Mouse (Mus musculus) C2C12 (cell line): Measurements from ENCODE around the gene Gm6657. TPM values are rescaled to one million over a fixed set of nuclear protein-coding genes. Genes with fewer than 3 reads are reported as not detected.

Experiments used
- H3K27me3 ChIP-seq: one replicate; pipeline ENCODE4 v1.6.1; 2011; ENCODE audit not compliant: control insufficient read depth, insufficient read depth, insufficient read length
- H3K36me3 ChIP-seq: one replicate; pipeline ENCODE4 v1.6.1; 2011; ENCODE audit not compliant: control insufficient read depth, insufficient read depth
- H3K4me3 ChIP-seq: one replicate; pipeline ENCODE4 v1.5.1; 2011; ENCODE audit warnings: mild to moderate bottlenecking, control low read depth; ENCODE audit not compliant: poor library complexity, insufficient read depth, severe bottlenecking
- H3K79me2 ChIP-seq: one replicate; pipeline ENCODE4 v1.6.1; 2011; ENCODE audit not compliant: control insufficient read depth, insufficient read depth
- H3K79me3 ChIP-seq: one replicate; pipeline ENCODE4 v1.6.1; 2011; ENCODE audit warnings: low read depth, control low read depth
- H3ac ChIP-seq: one replicate; pipeline ENCODE3; 2011; ENCODE audit warnings: low read depth; ENCODE audit not compliant: control insufficient read depth, insufficient read length
- CEBPB ChIP-seq: IDR thresholded peaks from one replicate; pipeline ENCODE4 v1.6.1; 2011; ENCODE audit warnings: low read depth, mild to moderate bottlenecking, control low read depth, moderate library complexity
- CTCF ChIP-seq: IDR thresholded peaks from one replicate; pipeline ENCODE4 v1.5.1; 2011; ENCODE audit not compliant: control insufficient read depth, insufficient read depth, insufficient read length
- FOSL1 ChIP-seq: IDR thresholded peaks from one replicate; pipeline ENCODE4 v1.8.0; 2011; ENCODE audit warnings: mild to moderate bottlenecking, low read length; ENCODE audit not compliant: poor library complexity, insufficient read depth, severe bottlenecking
- MAX ChIP-seq: IDR thresholded peaks from one replicate; pipeline ENCODE4 v1.6.1; 2011; ENCODE audit warnings: mild to moderate bottlenecking, control low read depth
- MYOD1 ChIP-seq: IDR thresholded peaks from one replicate; pipeline ENCODE4 v1.6.1; 2011; ENCODE audit warnings: low read depth; ENCODE audit not compliant: control insufficient read depth, insufficient read length
- MYOG ChIP-seq: IDR thresholded peaks from one replicate; pipeline ENCODE4 v1.6.1; 2011; ENCODE audit not compliant: control insufficient read depth, insufficient read length; ENCODE audit errors: extremely low read depth
- USF1 ChIP-seq: IDR thresholded peaks from one replicate; pipeline ENCODE4 v1.6.1; 2011; ENCODE audit warnings: low read depth, mild to moderate bottlenecking, control low read depth, moderate library complexity
- polyA plus RNA-seq: library from polyadenylated mRNA; unstranded; fragments of >200 nt; fragmentation: generic; extraction: Trizol; gene quantifications from one replicate; pipeline ENCODE4 v1.2.1, GENCODE M21; 2012; ENCODE audit warnings: missing spikeins

Gene Gm6657
- polyA plus RNA-seq, 1 experiment, result not detected

GRCm38 (mm10) chr12:78195368-78195767 is 1.3 kb downstream of the Gm6657 start:
- H3K4me3 ChIP-seq, result no peak overlapping the region
- H3ac ChIP-seq, result no peak overlapping the region
- TF ChIP-seq FOSL1, result no peak
- TF ChIP-seq CEBPB, result no peak
- TF ChIP-seq MYOD1, result no peak
- no peak for TF ChIP-seq USF1
- no peaks in the 10 kb centered on the region for H3K79me2 ChIP-seq
- H3K79me3 ChIP-seq, result no peaks in the 10 kb centered on the region
- no peaks in the 10 kb centered on the region for H3K27me3 ChIP-seq
- H3K36me3 ChIP-seq, result no peaks in the 10 kb centered on the region

DNA sequence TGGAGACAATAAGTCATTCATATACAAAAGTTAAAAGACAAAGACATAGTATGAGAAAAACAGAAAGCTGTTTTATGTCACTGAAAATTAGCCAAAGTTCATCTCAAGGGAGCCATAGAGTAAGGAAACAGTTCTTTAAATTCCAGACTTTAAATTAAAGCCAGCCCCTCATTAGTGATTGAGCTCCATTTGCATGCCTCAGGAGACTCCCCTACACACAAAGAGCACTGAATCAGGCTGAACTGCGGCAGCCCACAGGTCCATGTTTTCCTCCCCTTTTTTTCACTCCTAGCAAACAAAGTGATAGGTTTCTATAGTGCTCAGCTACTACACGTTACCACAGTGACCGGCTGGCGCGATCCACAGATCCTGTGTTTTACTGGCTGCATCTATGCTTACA is 9.6 kb downstream of the Gm6657 start:
- no peaks in the 10 kb centered on the region for H3K79me3 ChIP-seq
- no peaks in the 10 kb centered on the region for H3K36me3 ChIP-seq
- TF ChIP-seq CTCF, result no peak
- TF ChIP-seq MYOD1, result no peak
- TF ChIP-seq FOSL1, result no peak
- TF ChIP-seq CEBPB, result no peak
- no peak for TF ChIP-seq USF1
- TF ChIP-seq MAX, result no peak
- no peak for TF ChIP-seq MYOG
- H3K27me3 ChIP-seq, result no peaks in the 10 kb centered on the region
- H3ac ChIP-seq, result no peak overlapping the region
- no peaks in the 10 kb centered on the region for H3K79me2 ChIP-seq
- H3K4me3 ChIP-seq, result no peak overlapping the region

DNA sequence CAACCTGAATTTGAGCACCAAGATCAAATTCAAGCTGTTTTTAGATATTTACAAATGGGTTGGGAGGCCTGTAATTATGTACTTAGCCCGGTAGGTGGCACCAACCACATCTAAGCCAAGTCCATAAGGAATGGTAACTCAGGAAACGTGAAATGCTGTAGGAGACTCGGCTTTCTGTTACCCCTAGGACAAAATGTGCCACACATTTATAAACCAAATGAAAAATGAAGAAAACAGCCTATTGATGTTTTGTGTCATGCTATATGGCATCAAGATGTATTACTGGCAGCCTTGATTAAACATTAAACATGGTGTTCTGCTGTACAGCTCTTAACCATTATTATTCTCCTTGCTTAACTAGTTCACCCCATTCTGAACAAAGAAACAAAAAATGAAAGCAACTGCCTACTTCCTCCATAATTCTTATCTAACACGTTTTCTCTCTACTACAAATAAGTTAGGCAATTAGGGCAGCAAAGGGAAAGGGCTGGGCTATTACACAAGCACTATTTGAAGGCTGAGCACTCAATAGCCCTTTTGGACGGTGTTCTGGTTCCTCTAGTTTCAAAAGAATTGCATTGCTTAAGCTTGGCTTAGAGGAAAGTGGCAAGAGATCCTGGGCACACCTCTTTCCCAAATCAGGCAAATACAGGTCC is 12.0 kb downstream of the Gm6657 start:
- H3K36me3 ChIP-seq, result no peaks in the 10 kb centered on the region
- H3ac ChIP-seq, result no peak overlapping the region
- H3K79me3 ChIP-seq, result no peaks in the 10 kb centered on the region
- no peaks in the 10 kb centered on the region for H3K79me2 ChIP-seq
- TF ChIP-seq CEBPB (no peak), FOSL1 (no peak), USF1 (no peak), CTCF (no peak), MYOD1 (no peak), MAX (no peak), MYOG (no peak)
- no peak overlapping the region for H3K4me3 ChIP-seq
- no peaks in the 10 kb centered on the region for H3K27me3 ChIP-seq

DNA sequence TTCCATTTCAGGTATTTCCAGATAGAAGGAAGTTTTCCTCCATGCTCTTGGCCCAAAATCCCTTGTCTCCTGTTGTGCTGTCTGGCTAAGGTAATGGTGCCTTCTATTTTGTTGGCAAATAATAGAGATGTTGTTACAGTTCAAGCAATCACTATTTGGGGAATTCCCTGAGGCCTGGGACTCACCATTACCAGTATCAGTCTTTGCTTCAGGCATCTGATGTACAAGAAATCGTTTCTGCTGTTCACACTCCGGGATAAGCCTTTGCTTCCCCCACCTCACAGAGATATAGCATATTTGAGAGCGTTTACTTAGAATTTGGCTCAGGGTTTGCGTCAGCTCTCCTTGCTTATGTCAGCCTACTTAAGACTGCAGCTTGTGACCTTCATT is 12.5 kb downstream of the Gm6657 start:
- Histone ChIP-seq H3K36me3 (no peaks in the 10 kb centered on the region), H3K79me2 (no peaks in the 10 kb centered on the region), H3ac (no peak overlapping the region), H3K79me3 (no peaks in the 10 kb centered on the region), H3K4me3 (no peak overlapping the region), H3K27me3 (no peaks in the 10 kb centered on the region)
- TF ChIP-seq MAX, result no peak
- TF ChIP-seq CTCF, result no peak

DNA sequence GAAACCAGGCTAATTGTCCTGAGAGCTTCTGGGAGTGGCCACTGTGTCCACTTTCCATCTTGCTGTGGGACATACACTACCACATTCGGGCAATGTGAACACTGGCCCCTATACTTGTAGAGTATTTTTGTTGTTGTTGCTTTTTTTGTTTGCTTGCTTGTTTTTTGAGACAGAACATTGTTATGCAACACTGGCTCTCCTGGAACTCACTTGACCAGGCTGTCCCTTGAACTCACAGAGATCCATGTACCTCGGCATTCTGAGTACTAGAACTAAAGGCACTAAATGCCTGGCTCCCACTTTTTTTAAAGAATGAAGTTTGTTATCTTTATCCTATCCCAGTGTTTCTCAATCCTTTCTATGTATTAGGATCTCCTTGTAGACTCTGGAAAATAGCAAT is 15.8 kb downstream of the Gm6657 start:
- H3K4me3 ChIP-seq, result no peak overlapping the region
- TF ChIP-seq MAX (no peak), CEBPB (no peak), USF1 (no peak), MYOD1 (no peak), CTCF (no peak), MYOG (no peak), FOSL1 (no peak)
- H3K27me3 ChIP-seq, result no peaks in the 10 kb centered on the region
- no peaks in the 10 kb centered on the region for H3K36me3 ChIP-seq
- H3ac ChIP-seq, result no peak overlapping the region
- no peaks in the 10 kb centered on the region for H3K79me2 ChIP-seq
- no peaks in the 10 kb centered on the region for H3K79me3 ChIP-seq

DNA sequence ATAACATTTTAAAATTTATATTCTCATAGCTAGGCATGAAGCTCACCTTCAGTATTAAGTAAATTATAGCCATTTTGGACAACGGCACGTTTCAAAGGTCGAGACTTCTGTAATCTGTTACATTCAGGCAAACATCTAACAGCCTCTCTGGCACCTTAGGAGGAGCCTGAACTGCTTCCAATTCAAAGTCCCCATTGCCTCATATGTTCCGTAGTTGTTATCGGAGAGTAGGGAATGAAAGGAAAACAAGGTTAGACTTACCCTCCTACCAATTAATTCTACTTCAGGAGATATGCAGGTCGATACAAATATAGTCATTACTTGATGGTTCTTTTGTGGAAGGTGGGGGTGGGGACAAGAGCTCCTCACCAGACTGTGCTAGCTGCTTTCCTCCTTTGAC is 21.4 kb downstream of the Gm6657 start:
- no peaks in the 10 kb centered on the region for H3K36me3 ChIP-seq
- H3K79me2 ChIP-seq, result no peaks in the 10 kb centered on the region
- no peak overlapping the region for H3ac ChIP-seq
- TF ChIP-seq USF1, result no peak
- no peak for TF ChIP-seq MYOD1
- TF ChIP-seq CEBPB, result no peak
- TF ChIP-seq MAX, result no peak
- no peak for TF ChIP-seq FOSL1
- no peak for TF ChIP-seq CTCF
- TF ChIP-seq MYOG, result no peak
- no peaks in the 10 kb centered on the region for H3K79me3 ChIP-seq
- H3K4me3 ChIP-seq, result no peak overlapping the region
- no peaks in the 10 kb centered on the region for H3K27me3 ChIP-seq
